Mouse (Mus musculus): ENCODE measurements around the gene Gjb3. TPM values are rescaled to one million over a fixed set of nuclear protein-coding genes. Genes with fewer than 3 reads are reported as not detected.

Gene Gjb3
- polyA plus RNA-seq, 1 experiment from 2014 or later: 0.22 TPM

DNA sequence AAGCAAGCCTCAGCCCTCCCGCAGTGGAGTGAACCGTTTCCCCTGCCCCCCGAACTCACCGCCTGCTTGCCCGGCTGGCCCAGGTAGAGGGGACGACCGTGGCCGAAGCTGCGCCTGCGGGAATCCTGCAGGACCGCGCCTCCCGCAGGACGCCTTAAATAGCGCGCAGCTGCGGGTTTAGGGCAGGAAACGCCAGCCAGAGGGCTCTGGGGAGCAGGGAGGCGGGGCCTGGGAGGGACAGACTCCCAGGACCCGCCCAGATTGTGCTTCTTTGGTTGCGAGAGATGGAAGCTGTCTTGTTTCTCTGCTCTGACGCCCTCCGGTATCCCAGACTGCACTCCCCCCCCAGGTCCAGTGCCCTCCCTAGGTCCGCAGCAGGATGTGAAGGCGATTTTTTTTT is 16.8 kb downstream of the Gjb3 start, which contains the start of gene Gja4:
Gja4 (minus strand) TSS at position 179 of the 400 bp plus-strand sequence.
- peaks cover 25% of the 10 kb centered on the region for H3K27me3 ChIP-seq
- no peaks in the 10 kb centered on the region for H3K36me3 ChIP-seq
- H3K9ac ChIP-seq (replicated peaks): peak within 1 kb of the TSS; percentile 68
- H3K27ac ChIP-seq: no peak within 1 kb of the TSS
- peaks cover 16% of the 10 kb centered on the region for H3K4me1 ChIP-seq (replicated peaks)
- no peaks in the 10 kb centered on the region for H3K9me3 ChIP-seq
- H3K4me3 ChIP-seq (replicated peaks): peak within 1 kb of the TSS; percentile 47
- peak within 1 kb of the TSS; percentile 81 for H3K4me2 ChIP-seq (replicated peaks)
- peak; percentile 83 for ATAC-seq
- whole genome bisulfite sequencing: 0% methylated on average over 25 of the region's 25 CpGs

DNA sequence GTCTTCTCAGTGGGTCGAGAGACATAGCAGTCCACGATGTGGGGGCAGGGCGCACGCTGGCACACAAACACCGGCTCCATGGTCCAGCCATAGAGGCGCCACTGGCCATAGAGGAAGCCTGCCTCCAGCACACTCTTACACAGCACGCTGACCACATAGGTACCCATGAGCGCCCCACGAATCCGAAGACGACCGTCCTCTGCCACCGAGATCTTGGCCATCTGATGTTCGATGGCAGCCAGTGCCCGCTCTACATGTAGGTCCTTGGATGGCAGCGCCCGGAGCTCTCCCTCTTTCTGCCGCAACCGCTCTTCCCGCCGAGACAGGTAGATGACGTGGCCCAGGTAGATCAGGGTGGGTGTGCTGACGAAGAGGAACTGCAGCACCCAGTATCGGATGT is 18.3 kb downstream of the Gjb3 start:
- 65% methylated on average over 24 of the region's 24 CpGs for WGBS
- no peaks in the 10 kb centered on the region for H3K36me3 ChIP-seq
- ATAC-seq: no peak

GRCm38 (mm10) chr4:127311561-127311960 is 19.1 kb downstream of the Gjb3 start:
- Histone ChIP-seq H3K9ac (replicated peaks) (no peak overlapping the region), H3K27ac (no peak overlapping the region), H3K36me3 (no peaks in the 10 kb centered on the region), H3K4me1 (replicated peaks) (peaks cover 16% of the 10 kb centered on the region), H3K27me3 (peaks cover 25% of the 10 kb centered on the region), H3K9me3 (no peaks in the 10 kb centered on the region), H3K4me2 (replicated peaks) (no peak overlapping the region), H3K4me3 (replicated peaks) (no peak overlapping the region)
- ATAC-seq: no peak
- 62% methylated on average over 9 of the region's 9 CpGs for WGBS

More for the DNA sequence above, 18.3 kb downstream of the Gjb3 start:
- Histone ChIP-seq H3K9me3 (no peaks in the 10 kb centered on the region), H3K4me2 (replicated peaks) (peak overlapping the region; percentile 81; the same call in 1 of the 2 replicates), H3K27ac (no peak overlapping the region), H3K4me1 (replicated peaks) (peaks cover 16% of the 10 kb centered on the region), H3K9ac (replicated peaks) (no peak overlapping the region), H3K27me3 (peaks cover 25% of the 10 kb centered on the region), H3K4me3 (replicated peaks) (no peak overlapping the region)

- H3K4me3 ChIP-seq (replicated peaks): no peak overlapping the region
- no peak overlapping the region for H3K27ac ChIP-seq
- 59% methylated on average over 2 of the region's 2 CpGs for WGBS
- H3K4me2 ChIP-seq (replicated peaks): no peak overlapping the region
- no peak overlapping the region for H3K9ac ChIP-seq (replicated peaks)
- ATAC-seq: no peak
- no peaks in the 10 kb centered on the region for H3K9me3 ChIP-seq
- no peaks in the 10 kb centered on the region for H3K4me1 ChIP-seq (replicated peaks)
- peaks cover 4% of the 10 kb centered on the region; the same call in 1 of the 2 replicates for H3K27me3 ChIP-seq
- H3K36me3 ChIP-seq: no peaks in the 10 kb centered on the region
Measured at GRCm38 (mm10) chr4:127306915-127307314, 23.7 kb downstream of the Gjb3 start.

- Histone ChIP-seq H3K4me3 (replicated peaks) (no peak overlapping the region), H3K4me1 (replicated peaks) (no peaks in the 10 kb centered on the region), H3K36me3 (no peaks in the 10 kb centered on the region), H3K27ac (no peak overlapping the region), H3K4me2 (replicated peaks) (no peak overlapping the region), H3K9ac (replicated peaks) (no peak overlapping the region), H3K9me3 (no peaks in the 10 kb centered on the region), H3K27me3 (no peaks in the 10 kb centered on the region)
- ATAC-seq: no peak
- 88% methylated on average over 3 of the region's 3 CpGs for WGBS
Measured at GRCm38 (mm10) chr4:127303796-127304195, 26.8 kb downstream of the Gjb3 start.

- Histone ChIP-seq H3K27ac (no peak overlapping the region), H3K4me1 (replicated peaks) (no peaks in the 10 kb centered on the region), H3K4me2 (replicated peaks) (no peak overlapping the region), H3K27me3 (no peaks in the 10 kb centered on the region), H3K9ac (replicated peaks) (no peak overlapping the region), H3K9me3 (no peaks in the 10 kb centered on the region), H3K4me3 (replicated peaks) (no peak overlapping the region), H3K36me3 (no peaks in the 10 kb centered on the region)
- WGBS: 73% methylated on average over 5 of the region's 5 CpGs
- ATAC-seq: no peak
Measured at GRCm38 (mm10) chr4:127300503-127300902, 30.1 kb downstream of the Gjb3 start.

DNA sequence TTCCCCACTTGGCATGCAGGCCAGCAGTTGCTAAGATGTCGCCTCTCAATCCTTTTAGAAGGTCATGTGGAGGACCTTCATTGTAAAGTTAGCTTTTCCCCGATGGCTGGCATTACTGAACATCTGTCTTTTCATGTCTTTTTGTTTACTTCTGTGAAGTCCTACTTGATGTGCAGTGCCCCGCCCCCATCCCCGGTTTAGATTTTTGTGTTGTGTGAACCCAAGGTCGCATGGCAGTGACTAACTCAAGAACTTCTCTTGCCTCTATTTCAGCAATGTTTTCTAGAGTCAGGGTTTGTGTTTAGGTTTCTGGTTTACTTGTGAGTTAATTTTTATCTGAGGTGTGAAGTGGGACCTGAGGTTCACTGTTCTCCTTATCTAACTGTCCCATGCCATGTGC is 38.0 kb downstream of the Gjb3 start:
- no peak overlapping the region for H3K4me3 ChIP-seq (replicated peaks)
- no peaks in the 10 kb centered on the region for H3K9me3 ChIP-seq

DNA sequence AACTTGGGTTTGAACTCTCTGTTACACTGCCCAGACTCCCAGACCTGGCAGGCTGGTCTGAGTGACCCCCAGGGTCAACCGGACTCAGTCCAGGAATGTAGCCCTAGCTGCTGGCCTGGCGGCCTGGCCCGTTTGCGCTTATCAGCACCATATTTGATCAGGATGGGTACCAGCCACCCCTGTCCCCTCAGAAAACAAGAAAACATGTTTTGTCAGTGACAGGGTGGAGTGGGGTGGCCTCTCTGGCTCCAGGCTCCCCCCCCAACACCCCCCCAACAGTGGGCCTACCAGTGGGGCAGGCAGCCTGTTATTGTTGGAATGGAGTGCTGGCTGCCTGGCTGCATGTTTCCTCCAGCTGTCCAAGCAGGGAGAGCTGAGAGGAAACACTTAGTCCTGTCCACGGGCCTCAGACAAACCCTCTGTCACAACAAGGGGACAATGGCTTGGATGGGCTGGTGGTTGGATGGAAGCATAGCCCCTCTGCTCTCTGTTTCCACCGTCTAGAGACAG is 41.5 kb downstream of the Gjb3 start:
- no peak overlapping the region for H3K4me2 ChIP-seq (replicated peaks)
- H3K27ac ChIP-seq: no peak overlapping the region
- no peaks in the 10 kb centered on the region for H3K36me3 ChIP-seq
- no peaks in the 10 kb centered on the region for H3K4me1 ChIP-seq (replicated peaks)
- no peak overlapping the region for H3K9ac ChIP-seq (replicated peaks)
- no peaks in the 10 kb centered on the region for H3K27me3 ChIP-seq
- 82% methylated on average over 6 of the region's 6 CpGs for WGBS
- H3K4me3 ChIP-seq (replicated peaks): no peak overlapping the region
- no peaks in the 10 kb centered on the region for H3K9me3 ChIP-seq
- ATAC-seq: no peak

More for the DNA sequence above, 38.0 kb downstream of the Gjb3 start:
- Histone ChIP-seq H3K27me3 (no peaks in the 10 kb centered on the region), H3K36me3 (no peaks in the 10 kb centered on the region), H3K9ac (replicated peaks) (no peak overlapping the region), H3K4me1 (replicated peaks) (no peaks in the 10 kb centered on the region), H3K4me2 (replicated peaks) (no peak overlapping the region), H3K27ac (no peak overlapping the region)
- ATAC-seq: no peak
- 64% methylated on average over 5 of the region's 5 CpGs for WGBS

- no peaks in the 10 kb centered on the region for H3K9me3 ChIP-seq
- H3K27me3 ChIP-seq: no peaks in the 10 kb centered on the region
- ATAC-seq: no peak
- no peak overlapping the region for H3K27ac ChIP-seq
- H3K4me3 ChIP-seq (replicated peaks): no peak overlapping the region
- no peaks in the 10 kb centered on the region for H3K36me3 ChIP-seq
- H3K9ac ChIP-seq (replicated peaks): no peak overlapping the region
- 69% methylated on average over 4 of the region's 4 CpGs for WGBS
- H3K4me2 ChIP-seq (replicated peaks): no peak overlapping the region
- H3K4me1 ChIP-seq (replicated peaks): no peaks in the 10 kb centered on the region
Measured at GRCm38 (mm10) chr4:127286907-127287306, 43.7 kb downstream of the Gjb3 start.

- no peak overlapping the region for H3K9ac ChIP-seq (replicated peaks)
- no peaks in the 10 kb centered on the region for H3K4me1 ChIP-seq (replicated peaks)
- no peak overlapping the region for H3K27ac ChIP-seq
- no peak overlapping the region for H3K4me2 ChIP-seq (replicated peaks)
- 84% methylated on average over 9 of the region's 9 CpGs for WGBS
- no peaks in the 10 kb centered on the region for H3K36me3 ChIP-seq
- H3K4me3 ChIP-seq (replicated peaks): no peak overlapping the region
- ATAC-seq: no peak
- H3K27me3 ChIP-seq: no peaks in the 10 kb centered on the region
- H3K9me3 ChIP-seq: no peaks in the 10 kb centered on the region
Measured at GRCm38 (mm10) chr4:127279241-127279640, 51.4 kb downstream of the Gjb3 start.

- no peak overlapping the region for H3K4me2 ChIP-seq (replicated peaks)
- ATAC-seq: no peak
Measured at GRCm38 (mm10) chr4:127278451-127279001, 52.1 kb downstream of the Gjb3 start.

More at GRCm38 (mm10) chr4:127278451-127279001, 52.1 kb downstream of the Gjb3 start:
- H3K9me3 ChIP-seq: no peaks in the 10 kb centered on the region
- no peak overlapping the region for H3K9ac ChIP-seq (replicated peaks)
- H3K27me3 ChIP-seq: no peaks in the 10 kb centered on the region
- H3K4me3 ChIP-seq (replicated peaks): no peak overlapping the region
- 72% methylated on average over 9 of the region's 9 CpGs for WGBS
- H3K36me3 ChIP-seq: no peaks in the 10 kb centered on the region
- H3K27ac ChIP-seq: no peak overlapping the region
- H3K4me1 ChIP-seq (replicated peaks): no peaks in the 10 kb centered on the region
